In genomic region chr7:51818251-51818974, GRCm38 (mm10) we compare ENCODE assay signal across 25 mouse cellular contexts. TPM values are rescaled to one million over a fixed set of nuclear protein-coding genes. Genes with fewer than 3 reads are reported as not detected.
DNase-seq lines count a peak whose midpoint lies in the region; ATAC-seq and TF ChIP-seq lines count a peak whose summit lies in the region.
"Had no signal": no experiment of that assay in that cellular context is flagged by ENCODE, and none has a peak within 500 bp of the region (broad histone marks: within the 10 kb centered on the region; RNA-seq: fewer than 3 reads in every experiment).

No protein-coding gene starts in this region.

- peak; percentile 12 to 36 for DNase-seq in adrenal gland, adult (ENCODE audit: inconsistent age in 2 of 2, low spot score in 1 of 2)
- no peak for DNase-seq in adrenal gland, adult 18-20 months (ENCODE audit: low spot score in 2 of 2)
- peak; percentile 5 for DNase-seq in adrenal gland, postnatal 25 days
- DNase-seq in adrenal gland, postnatal 4 days (ENCODE audit: low spot score in 2 of 2) = no peak
- no peak for DNase-seq in Patski (ENCODE audit: low read depth, low spot score)
- DNase-seq in yolk sac, embryonic 10.5 days (ENCODE audit: low spot score) = no peak
- DNase-seq: cerebellum, adult 11 months; cerebellum, adult 2 months; cerebellum, adult 9-11 months; cerebellum, postnatal 25 days; gastrocnemius, postnatal 36 days; heart, adult 11 months; kidney, adult 11 months; kidney, adult 9 months had no signal

- H3K27me3 ChIP-seq in Patski (no peaks in the 10 kb centered on the region), myocyte (ENCODE audit: control insufficient read depth, insufficient read depth, insufficient read length) (no peaks in the 10 kb centered on the region)
- H3K27me3 ChIP-seq: embryonic facial prominence, embryonic 12.5 days; embryonic facial prominence, embryonic 15.5 days; forebrain, embryonic 12.5 days; forebrain, embryonic 15.5 days; hindbrain, embryonic 12.5 days; hindbrain, embryonic 15.5 days; intestine, embryonic 15.5 days had no signal

- TF ChIP-seq POLR2A in myocyte (IDR thresholded peaks at IDR 0.05; ENCODE audit: insufficient read length, low read depth) = no peak

- CTCF ChIA-PET in Patski (lab: Charles Lee) = interaction anchor here (1.0 to 1.4 kb wide), 3 partner anchors 10 to 154 kb away, joined by 3 to 5 read pairs (median 4); no protein-coding TSS in a partner anchor

- ATAC-seq in Patski = peak; percentile 31
- no peak for ATAC-seq in megakaryocyte, adult 5-6 weeks (ENCODE audit: poor library complexity, severe bottlenecking)
- ATAC-seq: forebrain, embryonic 15.5 days; intestine, embryonic 15.5 days had no signal

- no peak for TF ChIP-seq CTCF in Patski (IDR thresholded peaks at IDR 0.05)

- H3K79me2 ChIP-seq in myocyte (ENCODE audit: control insufficient read depth, insufficient read depth) = no peaks in the 10 kb centered on the region

- no peak overlapping the region for H3ac ChIP-seq in myocyte (ENCODE audit: control insufficient read depth, insufficient read length)

- peak overlapping the region; percentile 47 for H3K4me2 ChIP-seq in myocyte (ENCODE audit: low read depth)
- H3K4me2 ChIP-seq: embryonic facial prominence, embryonic 12.5 days; embryonic facial prominence, embryonic 15.5 days; forebrain, embryonic 12.5 days; forebrain, embryonic 15.5 days; heart, embryonic 11.5 days; hindbrain, embryonic 12.5 days; hindbrain, embryonic 15.5 days; intestine, embryonic 15.5 days had no signal

- POLR2A ChIA-PET in Patski (lab: Charles Lee) = no interaction called here

- H3K36me3 ChIP-seq in myocyte (ENCODE audit: control insufficient read depth, insufficient read depth) = no peaks in the 10 kb centered on the region
- H3K36me3 ChIP-seq: embryonic facial prominence, embryonic 12.5 days; embryonic facial prominence, embryonic 15.5 days; forebrain, embryonic 12.5 days; forebrain, embryonic 15.5 days; hindbrain, embryonic 12.5 days; hindbrain, embryonic 15.5 days; intestine, embryonic 15.5 days had no signal

- in situ Hi-C loops in Patski (cut with MboI; ENCODE audit: low pct_unique_long_range_greater_than_20kb) = loop anchor here (10.0 kb wide), 2 partner anchors 194 to 324 kb away; partner anchors contain the start of gene Slc17a6

- H3K4me3 ChIP-seq in myocyte = no peak overlapping the region
- H3K4me3 ChIP-seq: embryonic facial prominence, embryonic 12.5 days; embryonic facial prominence, embryonic 15.5 days; erythroblast, embryonic 14.5 days; forebrain, embryonic 12.5 days; forebrain, embryonic 15.5 days; hindbrain, embryonic 12.5 days; hindbrain, embryonic 15.5 days; intestine, embryonic 15.5 days had no signal

TF ChIP-seq in myocyte, 11 proteins besides CTCF, POLR2A, EP300 and RAD21:
- TF ChIP-seq MYOD1 (IDR thresholded peaks at IDR 0.05; ENCODE audit: control insufficient read depth in 1 of 3, insufficient read length in 2 of 3, low read depth in 2 of 3) (peak in 2 of 3 experiments; percentile 77 to 84), POLR2AphosphoS2 (IDR thresholded peaks at IDR 0.05; ENCODE audit: insufficient read length, low read depth) (no peak), MYOG (IDR thresholded peaks at IDR 0.05; ENCODE audit: control insufficient read depth in 1 of 3, insufficient read depth in 1 of 3, insufficient read length in 2 of 3, low read depth in 2 of 3) (peak in 1 of 3 experiments; percentile 8)

RNA-seq across cellular contexts. Expression of gene Gas2, which starts 43.4 kb away (rescaled TPM):
- 10 to 100 TPM; 32.3 to 49.9 TPM for total RNA-seq in adrenal gland, adult 18-20 months (2021)
- 35.9 and 40.1 TPM in 2 replicates for total RNA-seq in adrenal gland, postnatal 25 days (2021)
- 10 to 100 TPM; 48.2 to 53.0 TPM for total RNA-seq in adrenal gland, postnatal 4 days (2021)
- polyA plus RNA-seq in Patski (2021) (2.8 TPM), myocyte (2012; fragmentation: generic; extraction: Trizol) (8.5 TPM)
- 2.9 and 3.9 TPM in 2 replicates for total RNA-seq in megakaryocyte, adult 5-6 weeks (2015)
- total RNA-seq in megakaryocyte, adult 5-6 weeks (2017) = 4.3 and 4.9 TPM in 2 replicates

RNA-seq across cellular contexts. Expression of gene Fancf, which starts 43.7 kb away (rescaled TPM):
- total RNA-seq in adrenal gland, adult 18-20 months (2021) = 1 to 10 TPM; 8.1 to 9.5 TPM
- 11.4 and 12.8 TPM in 2 replicates for total RNA-seq in adrenal gland, postnatal 25 days (2021)
- total RNA-seq in adrenal gland, postnatal 4 days (2021) = 1 to 10 TPM; 9.1 to 9.8 TPM
- polyA plus RNA-seq in Patski (2021) = 2.7 TPM
- polyA plus RNA-seq in myocyte (2012; fragmentation: generic; extraction: Trizol) = 7.2 TPM
- 7.5 and 8.9 TPM in 2 replicates for total RNA-seq in megakaryocyte, adult 5-6 weeks (2015)
- total RNA-seq in megakaryocyte, adult 5-6 weeks (2017) = 4.1 and 6.3 TPM in 2 replicates

Comparison
In these comparisons a context has a peak if more than half of its experiments do, and no peak if none do; other contexts are left out.
1. DNase-seq: peak in adrenal gland, adult (2 of 2) and adrenal gland, postnatal 25 days (single experiment); none in adrenal gland, adult 18-20 months (0 of 2), adrenal gland, postnatal 4 days (0 of 2), Patski (single experiment) and yolk sac, embryonic 10.5 days (single experiment).